Mouse (Mus musculus) lung, postnatal 36 days (tissue): Measurements from ENCODE around the gene Msl1.
"Not testable (repeated sequence)": the region's sequence is repeated elsewhere in the genome, so short reads cannot be mapped to it uniquely, and the experiment has no call there.

Experiments
- DNase-seq: peaks from one replicate; pipeline ENCODE4 v3.0.0; 2022; ENCODE audit warnings: mixed read lengths

The Msl1 gene

GRCm38 (mm10) chr11:98797306-98797705 is 2.0 kb downstream of the Msl1 start:
- no peak for DNase-seq

DNA sequence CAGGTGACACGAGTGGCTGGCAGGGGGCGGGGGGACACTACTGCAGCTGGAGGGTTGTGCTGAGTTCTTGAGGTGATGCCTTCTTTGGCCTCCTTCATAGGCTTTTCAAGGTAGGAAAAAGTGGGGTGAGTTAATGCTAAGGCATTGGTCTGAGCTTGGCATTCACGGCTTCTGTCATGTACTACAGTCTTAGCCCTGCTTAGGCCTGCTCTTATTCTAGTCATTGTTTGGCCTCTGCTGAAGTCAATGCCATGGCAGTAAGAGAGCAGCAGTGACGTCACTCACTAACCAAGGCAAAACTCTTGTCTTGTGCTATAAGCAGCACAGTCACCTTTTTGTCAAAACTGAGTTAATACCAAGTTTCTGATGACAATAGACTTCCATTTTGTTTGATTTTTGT is 2.6 kb downstream of the Msl1 start:
- DNase-seq: no peak

- no peak for DNase-seq
Measured at GRCm38 (mm10) chr11:98804605-98805004, 9.3 kb downstream of the Msl1 start, which contains the start of gene Casc3. TSS of gene Casc3 (plus strand) at chr11:98804905.

GRCm38 (mm10) chr11:98808417-98808816 is 13.1 kb downstream of the Msl1 start:
- DNase-seq: no peak

DNA sequence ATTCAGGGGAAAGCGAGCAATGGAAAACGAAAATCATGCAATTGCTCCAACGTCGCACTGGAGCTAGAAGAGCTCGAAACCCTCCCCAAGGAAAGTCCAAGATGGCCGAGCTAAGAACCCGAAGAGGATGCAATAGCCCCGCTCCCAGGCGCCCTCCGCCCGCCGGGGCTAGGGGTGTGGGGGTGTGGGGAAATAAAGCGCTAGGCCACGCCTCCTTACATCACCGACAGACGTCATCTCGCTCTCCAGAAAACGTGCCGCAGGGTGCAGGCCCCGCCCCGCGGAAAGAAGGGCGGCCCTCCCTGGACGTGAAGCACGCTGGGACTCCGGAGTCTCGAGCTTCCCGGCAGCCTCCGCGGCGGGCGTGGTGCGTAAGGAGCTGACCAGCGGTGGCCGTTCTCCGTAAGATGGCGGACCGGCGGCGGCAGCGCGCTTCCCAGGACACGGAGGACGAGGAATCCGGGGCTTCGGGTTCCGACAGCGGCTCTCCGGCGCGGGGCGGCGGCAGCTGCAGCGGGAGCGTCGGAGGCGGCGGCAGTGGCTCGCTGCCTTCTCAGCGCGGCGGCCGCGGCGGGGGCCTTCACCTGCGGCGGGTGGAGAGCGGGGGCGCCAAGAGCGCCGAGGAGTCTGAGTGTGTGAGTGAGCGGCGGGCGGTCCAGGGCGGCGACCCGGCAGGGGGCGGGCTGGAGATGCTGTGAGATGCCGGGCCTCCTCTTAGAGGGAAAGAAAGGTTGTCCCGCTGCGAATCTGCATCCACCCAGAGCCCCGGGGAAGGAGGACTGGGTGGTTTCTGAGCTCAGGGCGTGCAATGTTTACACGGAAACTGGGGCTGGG is 14.4 kb downstream of the Msl1 start:
- DNase-seq: peak; percentile 100

DNA sequence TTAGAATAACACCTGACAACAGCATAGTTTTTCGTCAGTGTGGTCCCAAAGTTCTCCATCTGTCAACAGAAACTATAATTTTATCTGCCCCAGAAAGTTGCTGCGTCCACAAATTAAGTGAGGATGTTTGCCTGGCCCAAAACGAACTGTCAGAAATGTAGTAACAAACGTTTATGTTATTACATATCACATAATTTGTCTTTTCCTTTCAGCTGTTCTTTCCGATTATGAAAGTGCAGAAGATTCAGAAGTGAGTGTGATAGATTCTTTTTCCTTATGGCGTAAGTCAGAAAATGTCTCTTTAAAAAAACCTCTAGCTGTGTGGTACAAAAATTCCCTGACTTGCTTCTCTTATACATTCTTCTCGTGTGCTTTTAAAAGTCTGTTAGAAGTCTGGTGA is 15.4 kb downstream of the Msl1 start:
- DNase-seq: no peak

DNA sequence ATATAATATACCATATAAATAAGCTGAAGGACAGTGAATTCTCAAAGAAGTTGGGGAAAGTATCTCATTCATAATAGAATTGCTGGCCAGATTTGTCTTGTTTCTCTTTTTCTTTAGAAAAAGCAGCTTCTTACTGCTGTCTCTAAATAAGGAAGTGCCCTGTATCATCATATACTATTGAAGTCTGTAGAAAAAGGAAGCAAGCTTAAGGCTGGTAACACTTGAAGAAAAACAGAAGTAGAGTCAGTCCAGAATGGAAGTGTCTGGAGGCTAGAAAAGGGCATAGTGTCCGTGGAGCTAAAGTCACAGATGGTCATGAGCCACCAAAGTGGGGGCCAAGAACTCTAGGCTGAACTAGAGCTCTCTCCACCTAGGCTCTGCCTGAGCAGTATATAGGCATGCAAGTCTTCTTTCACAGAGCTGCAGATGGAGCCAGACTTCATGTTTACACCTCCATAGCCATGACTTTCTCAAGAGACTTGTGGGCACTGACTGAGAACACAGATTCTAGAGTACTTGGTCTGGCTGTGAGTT is 21.5 kb downstream of the Msl1 start:
- DNase-seq: no peak

DNA sequence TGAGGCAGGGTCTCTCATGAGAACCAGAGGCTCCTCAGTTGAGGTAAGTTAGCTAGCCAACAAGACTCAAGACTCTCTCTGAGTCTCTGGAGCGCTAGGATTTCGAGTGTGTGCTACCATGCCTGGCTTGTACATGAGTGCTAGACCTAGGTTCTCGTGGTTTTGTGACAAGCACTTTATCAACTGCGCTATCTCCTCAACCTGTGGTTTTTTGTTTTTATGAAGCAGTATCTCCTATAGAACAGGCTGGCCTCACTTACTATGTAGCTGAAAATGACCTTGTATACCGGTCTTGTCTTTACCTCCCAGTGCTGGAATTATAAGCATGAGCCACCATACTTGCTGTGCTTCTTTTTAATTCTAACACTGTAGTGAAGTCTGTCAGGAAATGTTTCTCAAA is 25.7 kb downstream of the Msl1 start:
- DNase-seq: no peak

- DNase-seq: not testable (repeated sequence)
Measured at GRCm38 (mm10) chr11:98826071-98826470, 30.8 kb downstream of the Msl1 start.

DNA sequence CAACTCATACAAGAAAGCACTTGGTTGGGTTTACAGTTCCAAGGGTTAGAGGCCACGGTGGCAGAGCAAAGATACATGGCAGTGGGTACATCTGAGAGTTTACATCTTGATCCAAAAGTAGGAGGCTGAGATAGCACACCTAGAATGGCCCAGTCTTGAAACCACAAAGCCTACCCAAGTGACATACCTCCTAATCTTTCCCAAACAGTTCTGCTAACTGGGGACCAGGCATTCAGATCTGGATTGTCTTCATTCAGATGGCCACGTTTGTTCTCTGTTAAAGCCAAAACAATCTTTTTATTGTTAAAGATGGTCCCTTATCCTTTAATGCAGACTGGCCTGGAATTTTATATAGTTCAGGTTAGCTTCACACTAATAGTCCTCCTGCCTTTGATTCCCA is 32.6 kb downstream of the Msl1 start:
- no peak for DNase-seq

DNA sequence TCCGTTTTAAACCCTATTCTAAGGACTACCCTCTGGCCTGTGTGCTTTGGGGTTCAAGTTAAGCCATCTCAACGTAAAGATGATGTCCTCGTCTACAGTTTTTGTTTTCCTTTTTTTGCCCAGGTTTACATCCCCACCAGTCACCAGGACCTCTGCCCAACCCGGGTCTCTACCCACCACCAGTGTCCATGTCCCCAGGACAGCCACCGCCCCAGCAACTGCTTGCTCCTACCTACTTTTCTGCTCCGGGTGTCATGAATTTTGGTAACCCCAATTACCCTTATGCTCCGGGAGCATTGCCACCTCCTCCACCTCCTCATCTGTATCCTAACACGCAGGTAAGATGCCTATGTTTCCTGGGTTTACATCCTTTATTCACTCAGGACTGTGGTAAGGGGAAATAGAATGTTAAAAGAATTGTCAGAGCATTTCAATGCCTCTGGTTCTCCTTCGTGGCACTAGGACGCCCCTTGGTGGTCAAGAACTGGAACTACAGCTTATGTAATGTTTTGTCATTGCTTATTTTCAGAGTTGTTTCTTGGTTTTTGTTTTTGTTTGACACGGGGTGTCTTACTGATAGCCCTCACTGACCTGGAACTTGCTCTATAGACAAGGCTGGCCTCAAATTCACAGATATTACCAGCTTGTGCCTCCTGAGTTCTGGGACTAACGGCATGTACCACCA is 33.9 kb downstream of the Msl1 start:
- peak; percentile 63 for DNase-seq

- DNase-seq: no peak
Measured at GRCm38 (mm10) chr11:98829875-98830274, 34.6 kb downstream of the Msl1 start.

DNA sequence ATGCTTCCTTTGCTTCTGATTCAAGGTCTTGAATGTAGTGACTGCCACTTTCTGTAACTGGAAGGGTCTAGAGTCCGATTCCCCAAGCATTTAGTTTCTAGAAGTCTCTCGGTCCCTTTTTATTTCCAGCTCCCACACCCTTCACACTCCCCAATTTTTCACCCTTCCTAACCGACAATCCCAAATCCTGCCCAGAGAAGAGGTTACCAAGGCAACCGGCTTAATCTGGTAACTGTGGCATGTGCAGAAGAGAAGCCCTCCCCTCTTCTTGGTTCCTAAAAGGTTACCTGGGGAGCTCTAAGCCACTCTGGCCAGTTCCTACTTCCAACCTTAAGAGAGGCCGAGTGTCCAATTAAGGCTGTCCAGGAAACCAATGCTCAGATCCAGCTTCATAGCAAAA is 40.0 kb downstream of the Msl1 start:
- no peak for DNase-seq

DNA sequence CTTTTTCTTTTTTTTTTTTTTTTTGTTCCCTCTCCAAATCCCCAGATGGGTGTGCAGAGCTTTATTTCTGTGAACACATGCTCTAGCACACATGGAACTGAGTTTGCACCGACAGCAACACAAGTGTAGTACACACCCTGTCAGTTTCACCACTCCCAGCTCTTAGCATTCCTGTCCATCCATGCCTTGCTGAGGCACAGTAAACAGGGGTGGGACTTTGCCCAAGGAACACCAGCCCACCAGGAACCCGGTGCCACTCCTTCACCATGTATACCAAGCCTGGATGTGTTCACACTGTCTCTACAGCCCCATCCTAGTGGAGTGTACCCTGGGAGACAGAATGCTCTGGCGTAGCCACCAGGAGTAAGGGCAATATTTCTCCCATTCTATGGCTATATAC is 40.4 kb downstream of the Msl1 start:
- peak; percentile 39 for DNase-seq

GRCm38 (mm10) chr11:98836128-98836527 is 40.8 kb downstream of the Msl1 start:
- no peak for DNase-seq

- DNase-seq: peak; percentile 87
Measured at GRCm38 (mm10) chr11:98836651-98837141, 41.4 kb downstream of the Msl1 start, which contains the start of gene Rapgefl1. TSS of gene Rapgefl1 (plus strand) at chr11:98836785.

GRCm38 (mm10) chr11:98837231-98837704 is 42.0 kb downstream of the Msl1 start:
- no peak for DNase-seq

DNA sequence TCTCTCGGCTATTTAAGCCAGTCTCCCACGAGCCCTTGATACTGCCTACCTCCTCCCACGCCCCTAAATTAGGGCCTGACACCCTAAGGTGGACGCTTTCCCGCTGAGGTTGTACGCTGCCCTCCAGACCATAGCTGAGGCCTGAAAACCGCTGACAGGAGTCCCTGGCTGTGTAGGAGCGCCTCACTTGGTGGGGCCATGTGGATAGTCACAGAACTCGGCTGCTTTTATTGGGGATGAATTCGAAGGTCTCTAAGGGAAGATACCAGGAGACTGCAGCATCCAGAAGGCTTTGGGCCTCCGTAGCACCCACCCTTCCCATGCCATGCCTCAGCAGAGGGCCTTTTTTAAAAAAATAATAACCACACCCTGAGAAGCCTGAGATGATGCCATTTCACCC is 42.6 kb downstream of the Msl1 start:
- no peak for DNase-seq

DNA sequence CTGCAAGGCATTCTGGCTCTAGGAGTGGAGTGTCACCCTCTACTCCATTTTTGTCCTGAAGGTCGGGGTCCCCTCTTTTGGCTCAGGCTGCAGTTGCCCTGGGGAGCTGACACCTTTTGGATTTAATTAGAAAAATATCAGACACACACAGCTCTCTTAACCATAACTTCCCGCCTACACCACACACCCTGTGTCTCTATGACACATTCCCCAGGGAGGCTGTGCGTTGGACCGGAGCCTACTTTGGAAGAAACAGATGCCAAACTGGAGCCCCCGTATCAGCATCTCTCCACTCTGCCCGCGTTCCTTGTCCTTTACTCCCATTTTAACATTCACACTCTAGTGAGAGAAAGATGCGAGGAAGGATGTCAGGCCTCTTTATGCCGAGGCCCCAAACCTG is 43.2 kb downstream of the Msl1 start:
- DNase-seq: no peak

DNA sequence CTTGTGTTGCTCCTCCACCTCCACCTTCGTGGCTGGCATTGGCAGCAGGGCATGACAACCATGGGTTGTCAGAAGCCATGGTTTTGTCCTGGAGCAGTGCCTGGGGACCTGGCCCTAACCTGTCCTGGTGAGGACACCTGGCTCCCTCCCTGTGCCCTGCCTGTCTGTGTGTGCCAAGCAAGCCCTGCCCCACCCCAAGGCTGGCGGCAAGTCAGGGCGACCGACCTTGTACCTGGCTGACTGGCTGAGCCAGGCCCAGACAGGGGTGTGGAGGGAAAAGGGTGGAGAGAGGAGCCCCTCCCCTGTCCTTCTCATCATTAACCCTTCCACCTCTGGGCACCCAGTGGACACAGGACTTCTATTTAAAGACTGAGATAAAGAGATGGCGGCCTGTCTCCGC is 44.1 kb downstream of the Msl1 start:
- DNase-seq: peak; percentile 50

- DNase-seq: no peak
Measured at GRCm38 (mm10) chr11:98839897-98840296, 44.6 kb downstream of the Msl1 start.

- no peak for DNase-seq
Measured at GRCm38 (mm10) chr11:98846016-98846415, 50.7 kb downstream of the Msl1 start.

GRCm38 (mm10) chr11:98846865-98847604 is 51.7 kb downstream of the Msl1 start:
- DNase-seq: no peak
